Mouse (Mus musculus): ENCODE measurements around the gene Sdf2l1.

DNA sequence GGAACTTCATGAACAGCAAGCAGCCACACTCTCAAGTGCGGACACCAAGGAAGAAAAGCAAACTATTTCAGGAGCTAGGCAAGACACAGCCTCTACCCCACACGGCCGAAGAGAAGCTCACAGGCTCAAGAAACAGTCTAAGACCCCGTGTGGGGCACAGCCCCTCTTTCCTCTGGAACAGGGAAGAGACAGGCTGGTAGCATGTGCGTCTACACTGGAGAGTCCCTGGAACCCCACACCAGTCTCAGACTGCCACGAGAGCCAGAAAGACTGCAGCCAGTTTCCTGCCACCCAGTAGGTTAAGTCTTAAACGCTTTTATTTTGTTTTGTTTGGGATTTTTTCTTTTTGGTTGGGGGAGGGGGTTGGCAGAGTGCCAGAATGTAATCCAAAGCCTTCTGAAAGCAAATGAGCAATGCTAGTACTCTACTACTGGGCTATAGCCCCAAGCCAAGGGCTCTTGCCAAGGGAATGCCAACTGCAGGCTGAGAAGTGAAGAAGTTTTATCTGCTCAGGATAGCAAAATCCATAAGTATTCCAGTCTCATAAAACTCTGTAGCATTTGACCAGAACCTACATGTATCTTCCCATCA lies 29.5 kb downstream of the Sdf2l1 start:
- TF ChIP-seq CTCF (IDR thresholded peaks at IDR 0.05; ENCODE audit: borderline replicate concordance, control insufficient read depth, extremely low read depth, insufficient read depth, low read length, poor library complexity) (no peak), POLR2A (IDR thresholded peaks at IDR 0.05; ENCODE audit: control insufficient read depth, extremely low read depth, insufficient read depth, low read length, poor library complexity) (no peak)

All from thymus, adult 2 months (tissue).